Mouse (Mus musculus) pancreas, adult 10 weeks (tissue): ENCODE results near the gene Gm21256. TPM values are rescaled to one million over a fixed set of nuclear protein-coding genes. Genes with fewer than 3 reads are reported as not detected.

Source experiments
- polyA plus RNA-seq: library from polyadenylated mRNA; stranded (reverse); fragments of 350-450 nt; fragmentation: Illumina TruSeq; extraction: RNeasy Lipid Tissue Mini Kit (QIAGEN cat#74804); gene quantifications from one replicate; pipeline ENCODE4 v1.2.3, GENCODE M21; 2015; ENCODE audit warnings: low read depth, low replicate concordance; ENCODE audit not compliant: insufficient read depth

Gene Gm21256
- not detected for polyA plus RNA-seq

GRCm38 (mm10) chrY:47450660-47451059 is at the start of gene Gm21256:
Gene Gm21256 (plus strand): TSS chrY:47450960.

Other genes with a start within 250 kb of the Gm21256 start
- not detected for gene Gm21170, start 240.1 kb downstream of the Gm21256 start, polyA plus RNA-seq